Mouse (Mus musculus): ENCODE data around the gene Sapcd1.

Gene Sapcd1

GRCm38 (mm10) chr17:35027277-35028068 is at the start of gene Sapcd1:
Gene Sapcd1 (minus strand): TSS chr17:35028016.
- CTCF ChIA-PET: interaction anchor here (0.6 to 1.2 kb wide), 2 partner anchors 19 to 357 kb away, joined by 4 to 5 read pairs; partner anchors contain the start of gene Msh5

GRCm38 (mm10) chr17:35077285-35077684 is 49.5 kb upstream of the Sapcd1 start:
- CTCF ChIA-PET: no interaction called here

DNA sequence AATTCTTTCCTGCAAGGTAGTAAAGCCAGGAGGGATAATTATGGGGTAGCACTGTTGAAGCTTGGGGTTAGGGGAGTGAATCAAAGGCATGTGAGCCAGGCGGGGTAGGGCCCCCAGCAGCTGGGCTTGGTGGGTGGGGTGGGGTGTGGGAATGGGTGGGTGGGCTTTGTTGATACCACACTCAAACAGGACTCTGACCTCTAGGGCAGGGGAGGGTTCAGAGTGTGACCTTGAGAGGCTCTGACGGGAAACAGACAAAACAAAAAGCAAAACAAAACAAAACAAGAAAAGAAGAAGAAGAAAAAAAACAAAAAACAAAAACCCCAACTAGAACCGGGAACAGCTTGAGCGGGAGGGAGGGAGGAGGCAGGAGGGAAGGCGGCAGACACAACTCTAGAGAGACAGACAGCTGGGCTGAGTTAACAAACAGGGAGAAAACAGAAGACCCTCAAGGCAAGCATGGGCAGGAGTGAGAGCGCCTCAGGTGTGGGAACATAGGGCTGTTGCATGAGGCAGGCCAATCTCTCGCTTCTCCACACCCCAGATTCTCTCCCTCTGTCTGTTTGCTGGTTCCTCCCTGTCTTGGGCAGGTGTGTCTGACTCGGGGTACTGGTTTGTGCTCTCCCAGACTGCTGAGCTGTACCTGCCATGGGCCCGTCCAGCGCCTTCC is 48.8 kb upstream of the Sapcd1 start, which contains the start of gene Ly6g6e:
Ly6g6e (plus strand) TSS at position 396 of the 670 bp plus-strand sequence.
- CTCF ChIA-PET: no interaction called here

- CTCF ChIA-PET: no interaction called here
Measured at GRCm38 (mm10) chr17:35074097-35074496, 46.3 kb upstream of the Sapcd1 start.

DNA sequence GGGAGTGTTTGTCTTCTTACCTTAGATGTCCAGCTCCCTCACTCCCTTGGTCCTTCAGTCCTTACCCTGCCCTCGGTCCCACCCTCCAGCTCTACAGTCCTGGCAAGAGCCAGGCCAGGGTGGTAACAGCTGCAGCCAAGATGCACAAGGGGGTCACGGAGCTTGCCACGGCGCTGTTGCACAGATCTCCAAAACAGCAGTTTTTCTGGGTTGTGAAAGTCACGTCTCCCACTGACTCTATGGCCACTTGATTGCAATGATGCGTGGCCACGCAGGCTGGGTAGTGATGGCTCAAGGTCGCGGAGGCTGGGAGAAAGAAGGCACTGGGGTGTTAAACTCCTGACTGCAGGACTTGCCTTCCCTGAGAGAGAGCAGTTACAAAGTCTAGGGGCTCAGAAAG is 43.6 kb upstream of the Sapcd1 start:
- CTCF ChIA-PET: no interaction called here

- CTCF ChIA-PET: interaction anchor here (0.7 kb wide), 1 partner anchor 889 kb away, joined by 4 read pairs; no protein-coding TSS in a partner anchor
Measured at GRCm38 (mm10) chr17:35070556-35071229, 42.9 kb upstream of the Sapcd1 start.

DNA sequence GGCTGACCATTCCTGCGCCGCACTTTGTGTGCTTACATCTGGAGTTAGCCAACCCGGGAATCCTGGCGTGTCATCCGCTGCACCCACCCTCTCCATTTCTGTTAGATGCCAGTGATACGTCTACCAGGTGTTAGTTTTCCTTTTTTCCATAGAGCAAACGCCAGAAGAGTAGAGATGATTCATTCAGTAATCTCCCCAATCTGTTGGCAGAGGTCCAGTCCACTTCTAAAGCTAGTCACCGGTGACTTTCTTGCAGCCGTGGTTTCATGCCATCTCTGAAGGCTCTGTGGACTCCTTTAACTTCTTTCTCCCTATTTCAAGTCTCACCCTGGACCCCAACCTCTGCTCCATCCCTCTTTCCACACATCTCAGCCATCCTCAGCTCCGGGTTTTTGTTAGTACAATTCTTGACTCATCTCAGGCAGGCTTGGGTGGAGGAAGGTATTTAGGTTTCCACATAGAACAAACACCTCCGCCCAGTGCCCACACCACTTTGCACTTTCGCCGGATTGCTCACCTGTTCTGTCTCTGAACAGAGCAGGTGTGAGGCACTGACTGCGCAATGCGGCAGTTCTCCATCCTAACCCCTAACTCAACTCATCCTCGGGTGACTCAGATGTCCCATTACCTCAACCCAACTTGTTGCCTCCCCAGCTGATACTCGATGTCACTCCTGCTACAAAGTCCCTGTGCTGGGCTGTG is 40.5 kb upstream of the Sapcd1 start:
- CTCF ChIA-PET: no interaction called here

GRCm38 (mm10) chr17:35066084-35066483 is 38.3 kb upstream of the Sapcd1 start, which contains the start of gene Mpig6b:
Gene Mpig6b (minus strand): TSS chr17:35066184.
- CTCF ChIA-PET: no interaction called here

DNA sequence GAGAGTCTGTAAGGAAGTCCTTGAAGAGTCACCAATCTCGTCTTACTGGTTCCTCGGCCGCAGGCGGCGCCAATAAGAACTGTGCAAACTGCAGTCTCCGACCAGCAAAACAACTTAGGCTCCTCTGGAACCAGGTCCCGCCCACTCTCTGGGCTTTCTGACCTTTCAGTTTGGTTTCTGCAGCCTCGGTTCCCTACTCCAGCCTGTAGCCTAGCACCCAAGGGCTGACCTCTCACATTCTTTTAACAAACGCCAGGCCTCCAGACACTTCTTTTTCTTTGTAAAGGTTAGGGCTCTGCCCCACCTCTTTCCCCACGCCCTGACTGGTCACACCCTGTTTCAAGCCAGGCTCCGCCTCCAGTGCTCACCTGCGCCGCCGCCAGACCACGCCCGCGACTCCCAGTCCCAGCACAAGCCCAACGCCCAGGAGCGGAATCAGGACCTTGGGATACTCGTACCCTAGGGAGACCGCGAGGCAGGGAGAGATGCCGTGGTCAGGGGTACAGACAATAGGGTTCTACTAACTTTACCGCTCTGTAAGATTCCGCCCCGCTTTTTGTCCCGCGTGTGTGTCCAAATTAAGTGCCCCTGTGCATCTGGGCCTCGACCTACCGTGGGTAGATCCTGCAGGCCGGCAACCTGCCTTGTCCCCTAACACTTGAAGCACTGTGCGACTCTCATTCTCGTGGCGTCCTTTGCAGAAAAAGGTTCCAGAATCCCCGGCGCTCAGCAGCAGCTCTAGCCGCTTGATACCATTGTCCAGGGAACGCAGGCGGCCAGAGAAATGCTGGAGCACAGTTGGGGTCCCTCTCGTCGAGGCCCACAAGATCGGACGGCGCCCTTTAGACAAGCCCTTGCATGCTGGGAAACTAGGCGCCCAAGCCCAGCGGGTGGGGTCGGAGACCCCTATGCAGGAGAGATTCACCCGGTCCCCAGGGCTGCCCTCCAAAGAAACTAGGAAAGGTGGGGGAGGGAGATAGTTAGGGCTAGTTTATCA is 37.4 kb upstream of the Sapcd1 start, which contains the start of gene Ly6g6c:
Ly6g6c (plus strand) TSS at position 438 of the 997 bp plus-strand sequence.
- CTCF ChIA-PET: no interaction called here

GRCm38 (mm10) chr17:35064378-35064877 is 36.6 kb upstream of the Sapcd1 start:
- CTCF ChIA-PET: no interaction called here

GRCm38 (mm10) chr17:35063466-35063865 is 35.6 kb upstream of the Sapcd1 start:
- CTCF ChIA-PET: no interaction called here

- CTCF ChIA-PET: interaction anchor here (0.6 kb wide), 1 partner anchor 34 kb away, joined by 4 read pairs; no protein-coding TSS in a partner anchor
Measured at GRCm38 (mm10) chr17:35061299-35061698, 33.5 kb upstream of the Sapcd1 start.

GRCm38 (mm10) chr17:35060737-35061297 is 33.0 kb upstream of the Sapcd1 start:
- CTCF ChIA-PET: interaction anchor here (0.6 kb wide), 1 partner anchor 34 kb away, joined by 4 read pairs; no protein-coding TSS in a partner anchor

- CTCF ChIA-PET: interaction anchor here (0.6 to 2.8 kb wide), 6 partner anchors 23 to 117 kb away, joined by 3 to 16 read pairs (median 5); no protein-coding TSS in a partner anchor
Measured at GRCm38 (mm10) chr17:35060071-35060470, 32.3 kb upstream of the Sapcd1 start.

GRCm38 (mm10) chr17:35058911-35059892 is 31.4 kb upstream of the Sapcd1 start, which contains the start of gene Ddah2:
Gene Ddah2 (plus strand): TSS chr17:35059035.
- CTCF ChIA-PET: interaction anchor here (0.6 to 2.8 kb wide), 6 partner anchors 11 to 116 kb away, joined by 3 to 16 read pairs (median 5); no protein-coding TSS in a partner anchor

DNA sequence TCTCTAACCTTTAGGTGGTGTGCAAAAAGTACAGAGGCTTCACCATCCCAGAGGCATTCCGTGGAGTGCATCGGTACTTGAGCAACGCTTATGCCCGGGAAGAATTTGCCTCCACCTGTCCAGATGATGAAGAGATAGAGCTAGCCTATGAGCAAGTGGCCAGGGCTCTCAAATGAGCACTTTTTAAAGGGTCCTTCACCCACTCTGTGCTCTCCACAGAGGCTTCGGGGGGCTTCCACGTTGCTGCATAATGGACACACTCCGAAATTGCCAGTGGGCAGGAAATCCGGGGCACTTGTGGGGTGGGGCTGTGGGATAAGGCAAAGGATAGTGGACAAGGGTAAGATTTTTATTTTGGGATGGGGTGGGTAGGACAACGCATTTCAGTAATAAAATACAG is 30.5 kb upstream of the Sapcd1 start:
- CTCF ChIA-PET: interaction anchor here (1.2 to 2.8 kb wide), 2 partner anchors 11 to 37 kb away, joined by 5 to 16 read pairs; no protein-coding TSS in a partner anchor

GRCm38 (mm10) chr17:35057090-35057489 is 29.3 kb upstream of the Sapcd1 start:
- CTCF ChIA-PET: interaction anchor here (0.7 kb wide), 2 partner anchors 36 to 38 kb away, joined by 5 to 8 read pairs; no protein-coding TSS in a partner anchor
